Mouse (Mus musculus): ENCODE data around the gene Rab20. TPM values are rescaled to one million over a fixed set of nuclear protein-coding genes. Genes with fewer than 3 reads are reported as not detected.

Gene Rab20
- 0.28 and 0.36 TPM in 2 replicates for polyA plus RNA-seq (2015; fragmentation: Nextera tagmentation; extraction: Ambion mirVana)

DNA sequence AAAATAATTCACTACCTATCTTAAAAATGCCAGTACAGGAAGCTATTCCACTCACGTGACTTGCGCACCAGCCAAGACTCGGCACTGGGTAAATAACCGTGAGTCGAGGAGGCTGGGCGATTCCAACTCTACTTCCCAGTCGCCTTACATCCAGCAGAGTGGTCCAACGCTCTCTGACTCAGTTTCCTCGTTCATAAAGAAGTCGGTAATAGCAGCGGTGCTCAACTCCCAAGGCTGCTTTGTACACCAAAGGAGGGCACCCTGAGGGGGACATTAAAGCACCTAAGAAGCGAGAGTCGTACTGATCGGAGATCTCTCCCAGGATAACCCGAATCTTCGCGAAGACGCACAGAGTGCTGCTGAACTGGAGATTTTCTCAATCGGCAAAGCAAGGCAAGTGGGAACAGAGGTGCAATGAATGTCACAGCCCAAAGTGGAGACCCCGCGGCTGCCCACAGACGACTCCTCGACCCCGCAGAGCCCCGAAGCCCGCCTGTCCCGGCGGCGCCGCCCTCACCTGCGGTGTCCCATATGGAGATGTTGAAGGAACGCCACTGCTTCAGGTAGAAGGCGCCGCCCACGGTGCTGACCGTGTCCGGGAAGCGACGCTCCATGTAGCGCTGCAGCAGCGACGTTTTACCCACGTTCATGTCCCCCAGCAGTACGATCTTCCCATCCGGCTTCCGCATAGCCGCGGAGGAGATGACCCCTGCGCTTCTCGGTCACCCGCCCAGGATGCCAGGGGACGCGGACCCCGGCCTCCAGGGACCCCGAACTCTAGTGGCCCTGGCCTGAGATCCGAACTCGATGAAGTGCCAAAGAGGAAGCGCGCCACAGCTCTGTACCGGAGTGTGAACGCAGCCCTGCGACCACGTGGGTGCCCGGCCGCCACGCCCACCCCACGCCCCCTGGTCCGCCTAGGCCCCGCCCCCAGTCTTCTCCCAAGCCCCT, at the start of gene Rab20:
TSS of gene Rab20 (minus strand) at position 900 of the 951 bp plus-strand sequence.
- Histone ChIP-seq H3K27me3 (peaks cover 91% of the 10 kb centered on the region), H3K4me3 (replicated peaks) (peak within 1 kb of the TSS; percentile 44), H3K9me3 (no peaks in the 10 kb centered on the region), H3K4me1 (replicated peaks) (peaks cover 21% of the 10 kb centered on the region), H3K4me2 (replicated peaks) (peak within 1 kb of the TSS; percentile 75), H3K36me3 (no peaks in the 10 kb centered on the region), H3K27ac (no peak within 1 kb of the TSS), H3K9ac (replicated peaks) (peak within 1 kb of the TSS; percentile 24; the same call in 1 of the 2 replicates)
- WGBS: under 1% methylated on average over 65 of the region's 69 CpGs
- peak; percentile 74 for ATAC-seq

DNA sequence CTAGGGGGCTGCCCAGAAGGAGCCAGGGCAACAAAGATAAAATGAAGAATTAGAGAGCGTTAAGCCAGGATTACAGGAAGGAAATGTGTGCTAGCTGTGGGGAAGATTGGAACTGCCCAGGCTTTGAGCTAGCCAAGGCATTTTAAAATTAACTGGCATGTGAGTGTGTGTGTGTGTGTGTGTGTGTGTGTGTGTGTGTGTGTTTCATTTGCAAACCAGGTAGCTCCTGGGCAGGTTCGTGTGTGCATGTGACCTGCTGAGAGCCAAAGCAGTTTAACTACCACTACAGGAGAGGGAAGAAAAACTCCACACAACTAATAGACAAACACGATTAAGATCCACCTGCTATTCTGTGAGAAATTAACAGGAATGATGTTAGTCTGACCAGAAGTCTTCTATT, 44.8 kb upstream of the Rab20 start:
- Histone ChIP-seq H3K27me3 (no peaks in the 10 kb centered on the region), H3K4me3 (replicated peaks) (no peak overlapping the region), H3K36me3 (peaks cover 47% of the 10 kb centered on the region), H3K4me1 (replicated peaks) (no peaks in the 10 kb centered on the region), H3K27ac (no peak overlapping the region), H3K4me2 (replicated peaks) (no peak overlapping the region), H3K9ac (replicated peaks) (no peak overlapping the region), H3K9me3 (no peaks in the 10 kb centered on the region)
- no peak for ATAC-seq
- WGBS: 87% methylated on average over 3 of the region's 3 CpGs

DNA sequence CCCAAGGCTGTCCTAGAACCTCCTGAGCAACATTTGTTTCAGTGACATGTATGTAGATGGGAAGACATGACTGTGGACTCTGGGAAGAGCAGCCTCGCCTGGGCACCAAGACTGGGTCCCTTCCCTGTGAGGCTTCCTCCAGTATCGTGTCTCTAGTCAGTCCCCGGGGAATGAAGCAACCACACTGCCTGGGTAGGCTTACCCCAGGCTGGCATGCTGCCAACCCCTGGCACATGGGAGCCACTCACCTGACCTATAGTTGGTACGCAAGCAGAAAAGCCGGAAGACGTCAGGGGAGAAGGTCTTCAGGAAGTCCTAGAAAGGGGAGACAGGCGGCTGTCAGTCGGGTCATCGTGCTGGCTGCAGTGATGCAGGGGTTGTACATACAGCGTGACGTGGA, 40.2 kb upstream of the Rab20 start:
- H3K9me3 ChIP-seq: no peaks in the 10 kb centered on the region
- no peaks in the 10 kb centered on the region for H3K4me1 ChIP-seq (replicated peaks)
- H3K27me3 ChIP-seq: no peaks in the 10 kb centered on the region
- no peak overlapping the region for H3K9ac ChIP-seq (replicated peaks)
- peaks cover 77% of the 10 kb centered on the region for H3K36me3 ChIP-seq
- 91% methylated on average over 11 of the region's 11 CpGs for WGBS
- no peak overlapping the region for H3K4me2 ChIP-seq (replicated peaks)
- no peak overlapping the region for H3K27ac ChIP-seq
- H3K4me3 ChIP-seq (replicated peaks): no peak overlapping the region
- ATAC-seq: no peak

DNA sequence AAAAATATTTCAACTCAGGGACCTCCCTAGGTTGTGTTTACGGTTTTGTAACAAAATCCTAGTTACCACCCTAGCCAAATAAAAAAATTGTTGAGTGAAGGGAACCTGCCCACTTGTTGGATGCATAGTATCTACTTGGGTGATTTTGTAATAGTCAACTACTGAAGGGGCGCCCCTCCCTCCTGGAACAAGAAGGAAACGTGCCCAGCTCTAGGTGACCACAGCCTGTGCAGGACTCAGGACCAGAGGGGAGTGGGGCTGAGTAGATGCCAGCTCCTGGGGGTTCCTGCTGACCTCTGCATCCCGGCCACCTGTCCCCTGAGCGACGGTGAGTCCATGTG, 39.5 kb upstream of the Rab20 start:
- 93% methylated on average over 6 of the region's 6 CpGs for WGBS
- Histone ChIP-seq H3K27ac (no peak overlapping the region), H3K27me3 (no peaks in the 10 kb centered on the region), H3K36me3 (peaks cover 84% of the 10 kb centered on the region), H3K4me1 (replicated peaks) (no peaks in the 10 kb centered on the region), H3K4me3 (replicated peaks) (no peak overlapping the region), H3K9ac (replicated peaks) (no peak overlapping the region), H3K4me2 (replicated peaks) (no peak overlapping the region), H3K9me3 (no peaks in the 10 kb centered on the region)
- ATAC-seq: no peak

DNA sequence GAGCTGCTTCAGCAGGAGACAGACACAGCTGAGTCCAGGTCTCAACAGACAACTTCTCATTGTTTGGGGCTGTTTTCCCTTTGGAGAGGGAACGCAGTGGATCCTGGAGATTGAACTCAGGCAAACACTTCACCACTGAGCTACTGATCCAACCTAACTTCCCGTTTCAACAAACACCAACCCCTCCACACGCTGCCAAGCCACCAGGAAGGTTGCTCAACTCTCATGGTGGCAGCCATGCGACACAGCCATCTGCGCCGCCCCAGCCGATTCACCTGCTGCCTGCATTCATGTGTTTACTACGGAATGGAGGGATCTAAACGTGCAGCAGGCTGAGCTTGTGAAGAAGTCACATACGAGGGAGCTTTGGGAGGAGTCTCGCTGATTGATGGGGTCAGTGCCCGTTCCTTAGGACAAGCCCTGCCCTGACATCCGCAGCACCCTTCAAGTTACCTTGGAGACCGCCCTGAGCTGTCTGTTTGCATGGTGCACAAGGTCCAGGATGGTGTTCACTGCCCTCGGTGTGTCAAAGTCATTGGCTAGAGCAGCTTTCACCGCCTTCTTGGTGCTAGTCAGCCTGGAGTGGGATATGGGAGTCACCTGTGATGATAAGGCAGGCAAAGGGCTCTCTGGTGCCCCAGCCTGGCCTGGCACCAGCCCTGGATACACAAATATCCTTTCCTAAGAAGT, 39.0 kb upstream of the Rab20 start:
- 92% methylated on average over 16 of the region's 16 CpGs for whole genome bisulfite sequencing
- Histone ChIP-seq H3K4me2 (replicated peaks) (no peak overlapping the region), H3K4me1 (replicated peaks) (no peaks in the 10 kb centered on the region), H3K36me3 (peaks cover 89% of the 10 kb centered on the region), H3K4me3 (replicated peaks) (no peak overlapping the region), H3K9ac (replicated peaks) (no peak overlapping the region), H3K9me3 (no peaks in the 10 kb centered on the region), H3K27ac (no peak overlapping the region), H3K27me3 (no peaks in the 10 kb centered on the region)
- ATAC-seq: no peak

DNA sequence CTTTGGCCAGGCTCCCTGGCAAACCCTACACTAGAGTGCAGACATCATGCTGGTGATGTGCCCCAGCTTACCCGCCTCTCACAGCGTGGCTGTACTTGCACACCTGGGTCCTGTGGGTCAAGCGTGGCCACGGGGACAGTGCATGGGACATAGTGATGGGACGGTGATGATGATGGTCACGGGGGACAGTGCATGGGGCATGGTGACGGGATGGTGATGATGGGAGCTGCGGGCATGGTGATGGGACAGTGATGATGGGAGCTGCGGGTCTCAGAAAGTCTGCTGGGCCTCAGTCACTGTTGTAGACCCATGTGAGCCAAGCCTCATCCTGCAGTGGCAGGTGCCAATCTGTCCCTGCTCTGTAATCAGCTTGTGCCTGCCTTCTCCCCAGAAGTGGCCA, 37.8 kb upstream of the Rab20 start:
- Histone ChIP-seq H3K9ac (replicated peaks) (no peak overlapping the region), H3K9me3 (no peaks in the 10 kb centered on the region), H3K4me2 (replicated peaks) (no peak overlapping the region), H3K4me1 (replicated peaks) (no peaks in the 10 kb centered on the region), H3K27me3 (no peaks in the 10 kb centered on the region), H3K4me3 (replicated peaks) (no peak overlapping the region), H3K27ac (no peak overlapping the region), H3K36me3 (peaks cover 91% of the 10 kb centered on the region)
- no peak for ATAC-seq
- 93% methylated on average over 9 of the region's 9 CpGs for WGBS

DNA sequence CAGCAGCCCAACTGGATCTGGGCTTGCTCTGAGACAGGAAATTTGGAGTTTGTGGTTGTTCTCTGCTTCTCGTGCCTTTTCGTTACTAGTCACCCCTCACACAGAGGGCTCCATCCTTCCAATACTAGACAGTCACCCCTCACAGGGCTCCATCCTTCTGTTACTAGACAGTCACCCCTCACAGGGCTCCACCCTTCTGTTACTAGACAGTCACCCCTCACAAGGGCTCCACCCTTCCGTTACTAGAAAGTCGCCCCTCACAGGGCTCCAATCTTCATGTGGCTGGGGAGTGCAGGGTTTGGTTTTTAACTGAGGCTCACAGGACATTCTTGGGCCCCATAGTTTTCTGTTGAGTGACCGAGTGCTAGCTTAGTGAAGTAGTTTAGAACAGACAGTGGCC, 34.7 kb upstream of the Rab20 start:
- no peak for ATAC-seq
- Histone ChIP-seq H3K4me2 (replicated peaks) (no peak overlapping the region), H3K27ac (no peak overlapping the region), H3K27me3 (no peaks in the 10 kb centered on the region), H3K9me3 (no peaks in the 10 kb centered on the region), H3K4me1 (replicated peaks) (no peaks in the 10 kb centered on the region), H3K4me3 (replicated peaks) (no peak overlapping the region), H3K9ac (replicated peaks) (no peak overlapping the region), H3K36me3 (peaks cover 98% of the 10 kb centered on the region)
- 93% methylated on average over 5 of the region's 5 CpGs for WGBS

DNA sequence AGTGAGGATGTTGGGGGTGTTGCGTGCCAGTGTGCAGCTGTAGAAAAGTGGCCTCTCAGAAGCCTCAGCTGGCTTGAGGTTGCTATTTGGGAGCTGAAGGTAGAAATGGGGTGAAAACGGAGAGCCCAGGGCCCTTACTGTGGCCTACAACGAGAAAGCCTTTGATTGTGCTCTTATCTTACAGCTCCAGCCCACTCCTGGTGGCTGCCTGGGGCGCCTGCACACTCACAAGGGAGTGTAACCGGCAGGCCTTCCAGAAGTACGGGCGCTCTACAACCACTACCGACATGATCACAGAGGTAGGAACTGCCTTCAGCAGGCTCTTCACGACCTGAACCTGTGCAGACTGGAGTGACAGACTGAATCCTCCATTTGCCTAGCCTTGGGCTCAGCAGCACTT, 34.2 kb upstream of the Rab20 start:
- H3K4me2 ChIP-seq (replicated peaks): no peak overlapping the region
- H3K27me3 ChIP-seq: no peaks in the 10 kb centered on the region
- H3K4me3 ChIP-seq (replicated peaks): no peak overlapping the region
- no peaks in the 10 kb centered on the region for H3K4me1 ChIP-seq (replicated peaks)
- H3K36me3 ChIP-seq: peaks cover 97% of the 10 kb centered on the region
- no peak for ATAC-seq
- H3K9me3 ChIP-seq: no peaks in the 10 kb centered on the region
- WGBS: 90% methylated on average over 9 of the region's 9 CpGs
- no peak overlapping the region for H3K27ac ChIP-seq
- no peak overlapping the region for H3K9ac ChIP-seq (replicated peaks)

DNA sequence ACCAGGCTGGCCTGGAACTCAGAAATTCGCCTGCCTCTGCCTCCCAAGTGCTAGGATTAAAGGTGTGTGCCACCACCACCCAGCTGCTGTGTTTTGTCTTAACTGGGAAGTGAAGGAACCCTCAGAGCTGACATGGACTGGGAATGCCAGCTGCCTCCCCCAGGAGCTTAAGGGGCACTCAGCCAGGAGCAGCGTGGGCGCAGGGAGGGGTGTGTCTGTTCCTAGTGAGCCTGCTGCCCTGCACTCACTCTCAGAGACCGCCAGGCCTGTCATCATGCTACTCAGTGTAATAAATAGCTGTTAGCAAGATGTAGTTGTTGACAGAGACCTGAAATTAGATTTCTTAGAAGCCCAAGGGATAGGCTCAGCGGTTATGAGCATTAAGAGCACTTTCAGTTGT, 32.5 kb upstream of the Rab20 start:
- 89% methylated on average over 5 of the region's 5 CpGs for WGBS
- H3K4me3 ChIP-seq (replicated peaks): no peak overlapping the region
- no peaks in the 10 kb centered on the region for H3K4me1 ChIP-seq (replicated peaks)
- no peak overlapping the region for H3K4me2 ChIP-seq (replicated peaks)
- no peak overlapping the region for H3K9ac ChIP-seq (replicated peaks)
- H3K27me3 ChIP-seq: no peaks in the 10 kb centered on the region
- no peak overlapping the region for H3K27ac ChIP-seq
- ATAC-seq: no peak
- no peaks in the 10 kb centered on the region for H3K9me3 ChIP-seq
- peaks cover 98% of the 10 kb centered on the region for H3K36me3 ChIP-seq

DNA sequence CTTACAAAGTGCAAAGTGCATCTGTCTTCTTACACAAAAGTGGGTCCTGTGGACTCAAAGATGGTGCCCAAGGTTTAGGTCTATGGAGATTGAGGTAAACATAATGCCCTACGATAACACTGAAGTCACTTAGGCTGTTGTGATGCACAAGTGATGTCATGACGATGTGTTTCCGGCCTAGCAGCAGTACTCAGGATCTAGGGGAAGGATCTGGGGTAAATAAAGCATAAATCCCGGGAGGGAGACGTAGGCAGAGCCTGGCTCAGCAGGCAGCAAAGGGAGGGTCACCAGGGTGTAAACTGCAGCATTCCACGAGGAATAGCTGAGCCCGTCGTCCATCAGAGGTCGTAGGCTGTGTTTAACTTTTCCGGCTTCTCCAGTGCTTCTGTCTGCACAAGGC, 30.4 kb upstream of the Rab20 start:
- Histone ChIP-seq H3K27me3 (no peaks in the 10 kb centered on the region), H3K4me2 (replicated peaks) (no peak overlapping the region), H3K4me1 (replicated peaks) (no peaks in the 10 kb centered on the region), H3K27ac (no peak overlapping the region), H3K36me3 (peaks cover 98% of the 10 kb centered on the region), H3K9ac (replicated peaks) (no peak overlapping the region), H3K4me3 (replicated peaks) (no peak overlapping the region), H3K9me3 (no peaks in the 10 kb centered on the region)
- 88% methylated on average over 10 of the region's 10 CpGs for WGBS
- no peak for ATAC-seq

DNA sequence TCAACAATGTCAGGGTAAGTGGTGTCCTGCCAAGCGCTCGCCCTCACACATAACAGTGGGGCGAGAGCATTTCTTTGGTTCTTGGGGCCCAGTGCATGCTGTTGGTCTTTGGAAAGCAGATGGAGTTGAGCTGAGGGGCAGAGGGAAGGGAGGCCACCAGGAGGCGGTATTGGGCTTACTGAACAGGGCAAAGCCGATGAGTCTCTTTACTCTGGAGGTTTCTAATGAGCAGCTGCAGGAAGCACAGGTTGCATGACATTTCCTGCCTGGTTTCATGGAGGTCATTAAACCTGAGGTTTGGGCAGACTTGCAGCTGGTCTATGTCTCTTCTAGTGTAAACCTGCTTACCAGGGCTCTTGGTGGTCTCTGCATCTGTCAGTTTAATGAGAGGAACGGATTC, 28.3 kb upstream of the Rab20 start:
- H3K4me1 ChIP-seq (replicated peaks): no peaks in the 10 kb centered on the region

DNA sequence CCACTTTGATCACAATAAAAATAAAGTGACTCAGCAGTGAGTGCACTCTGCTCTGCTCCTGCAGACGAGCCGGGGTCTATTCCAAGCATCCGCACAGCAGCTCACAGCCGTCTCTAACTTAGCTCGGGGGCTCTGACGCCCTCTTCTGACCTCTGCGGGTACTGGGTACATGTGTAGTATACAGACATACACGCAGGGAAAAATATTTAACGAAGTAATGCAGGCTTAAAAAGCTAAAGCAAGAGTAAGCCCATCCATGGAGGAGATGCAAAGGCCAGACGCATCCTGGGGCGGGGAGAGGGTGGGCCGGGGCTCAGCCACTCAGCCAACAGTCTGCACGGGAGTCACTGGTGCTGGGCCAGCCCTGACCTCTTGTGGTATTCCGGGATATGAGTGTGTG, 27.6 kb upstream of the Rab20 start:
- no peaks in the 10 kb centered on the region for H3K4me1 ChIP-seq (replicated peaks)
- 84% methylated on average over 14 of the region's 14 CpGs for WGBS
- H3K27me3 ChIP-seq: no peaks in the 10 kb centered on the region
- H3K9ac ChIP-seq (replicated peaks): no peak overlapping the region
- no peaks in the 10 kb centered on the region for H3K9me3 ChIP-seq
- H3K4me3 ChIP-seq (replicated peaks): no peak overlapping the region
- ATAC-seq: no peak
- no peak overlapping the region for H3K4me2 ChIP-seq (replicated peaks)
- peaks cover 90% of the 10 kb centered on the region for H3K36me3 ChIP-seq
- H3K27ac ChIP-seq: no peak overlapping the region

More for the DNA sequence above, 28.3 kb upstream of the Rab20 start:
- Histone ChIP-seq H3K27me3 (no peaks in the 10 kb centered on the region), H3K27ac (no peak overlapping the region), H3K9ac (replicated peaks) (no peak overlapping the region), H3K9me3 (no peaks in the 10 kb centered on the region), H3K36me3 (peaks cover 97% of the 10 kb centered on the region), H3K4me3 (replicated peaks) (no peak overlapping the region), H3K4me2 (replicated peaks) (no peak overlapping the region)
- 74% methylated on average over 6 of the region's 6 CpGs for WGBS
- 0 out of 2 replicates have a peak, but pooled peaks have one; percentile 9 for ATAC-seq

Measured in midbrain, embryonic 13.5 days (tissue).